Mouse (Mus musculus) embryo, embryonic 9.5 days (tissue): ENCODE data around the gene Zfp784.
"Not testable (repeated sequence)": the region's sequence is repeated elsewhere in the genome, so short reads cannot be mapped to it uniquely, and the experiment has no call there.

Source experiments
- DNase-seq: peaks from one replicate; pipeline ENCODE4 v3.0.0-alpha.2; 2017; ENCODE audit errors: extremely low spot score

The Zfp784 gene

DNA sequence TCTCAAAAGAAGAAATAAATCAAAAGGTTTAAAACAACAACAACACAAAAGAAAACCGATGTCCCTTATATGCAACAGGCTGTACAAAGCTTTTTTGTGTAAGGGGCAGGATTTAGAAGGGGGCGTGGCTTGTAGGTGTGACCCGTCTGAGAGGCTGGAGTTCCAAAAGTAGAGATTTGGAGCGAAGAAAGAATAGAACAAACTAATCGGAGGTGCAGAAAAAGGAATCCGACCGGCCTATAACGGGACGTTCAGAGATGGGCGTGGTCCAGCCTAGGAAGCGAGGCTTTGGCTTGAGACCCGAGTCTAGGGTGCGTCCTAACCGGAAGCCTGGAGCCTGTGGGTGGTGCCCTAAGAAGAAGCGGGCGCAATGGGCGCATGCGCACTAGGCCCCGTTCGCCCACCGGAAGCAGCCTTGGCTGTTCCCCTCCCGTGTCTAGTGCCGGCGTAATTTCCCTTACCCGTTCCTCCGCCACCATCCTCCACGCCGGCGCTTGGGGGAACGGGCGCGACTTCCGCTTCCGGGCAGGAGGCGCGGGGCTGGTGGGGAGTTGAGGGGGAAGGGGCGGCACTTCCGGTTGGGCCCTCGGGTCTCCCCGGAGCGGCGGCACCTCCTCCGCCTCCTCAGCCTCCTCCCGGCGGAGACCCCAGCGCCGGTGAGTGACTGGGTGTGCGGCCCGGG lies 18.1 kb downstream of the Zfp784 start, which contains the start of the genes Zfp865 and Ccdc106:
Gene Zfp865, plus strand, starts transcription at position 377 of the 682 bp plus-strand sequence.
Gene Ccdc106, plus strand, starts transcription at position 554 of the 682 bp plus-strand sequence.
- DNase-seq = peak; percentile 98

DNA sequence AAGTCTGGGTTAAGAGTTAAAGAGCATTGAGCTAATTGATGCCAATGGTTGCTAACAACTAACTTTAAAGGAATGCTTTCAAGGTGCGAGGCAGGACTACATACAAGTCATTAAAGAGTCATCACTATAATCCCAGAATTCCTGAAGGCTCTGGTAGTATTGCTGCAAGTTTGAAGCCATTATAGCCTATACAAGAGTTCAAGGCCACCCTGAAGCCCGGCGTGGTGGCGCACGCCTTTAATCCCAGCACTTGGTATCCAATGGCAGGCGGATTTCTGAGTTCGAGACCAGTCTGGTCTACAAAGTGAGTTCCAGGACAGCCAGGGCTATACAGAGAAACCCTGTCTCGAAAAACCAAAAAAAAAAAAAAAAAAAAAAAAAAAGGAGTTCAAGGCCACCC lies 18.7 kb downstream of the Zfp784 start:
- not testable (repeated sequence) for DNase-seq

GRCm38 (mm10) chr7:5017931-5018330 lies 20.3 kb downstream of the Zfp784 start:
- no peak for DNase-seq

- DNase-seq = no peak
These were observed 20.9 kb downstream of the Zfp784 start for GRCm38 (mm10) chr7:5017352-5017751.

- DNase-seq = no peak
These were observed 21.3 kb downstream of the Zfp784 start for GRCm38 (mm10) chr7:5016920-5017319.

DNA sequence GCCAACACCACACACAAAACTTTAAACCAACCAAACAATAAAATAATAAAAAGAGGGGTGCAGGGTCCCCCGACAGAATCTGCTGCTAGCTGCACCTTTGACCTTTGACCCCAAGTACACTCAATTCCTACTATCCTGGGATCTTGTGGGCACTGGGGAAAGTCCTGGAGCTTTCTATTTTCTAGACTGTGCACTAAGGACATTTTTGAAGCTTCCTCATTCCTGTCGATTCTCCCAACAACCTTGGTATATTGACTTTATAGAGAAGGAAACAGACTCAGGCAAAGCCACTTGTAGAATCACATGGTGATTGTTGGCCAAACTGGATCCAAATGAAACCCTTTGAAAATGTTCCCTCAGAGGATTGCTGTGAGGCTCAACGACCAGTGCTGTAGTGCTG lies 22.2 kb downstream of the Zfp784 start:
- no peak for DNase-seq

DNA sequence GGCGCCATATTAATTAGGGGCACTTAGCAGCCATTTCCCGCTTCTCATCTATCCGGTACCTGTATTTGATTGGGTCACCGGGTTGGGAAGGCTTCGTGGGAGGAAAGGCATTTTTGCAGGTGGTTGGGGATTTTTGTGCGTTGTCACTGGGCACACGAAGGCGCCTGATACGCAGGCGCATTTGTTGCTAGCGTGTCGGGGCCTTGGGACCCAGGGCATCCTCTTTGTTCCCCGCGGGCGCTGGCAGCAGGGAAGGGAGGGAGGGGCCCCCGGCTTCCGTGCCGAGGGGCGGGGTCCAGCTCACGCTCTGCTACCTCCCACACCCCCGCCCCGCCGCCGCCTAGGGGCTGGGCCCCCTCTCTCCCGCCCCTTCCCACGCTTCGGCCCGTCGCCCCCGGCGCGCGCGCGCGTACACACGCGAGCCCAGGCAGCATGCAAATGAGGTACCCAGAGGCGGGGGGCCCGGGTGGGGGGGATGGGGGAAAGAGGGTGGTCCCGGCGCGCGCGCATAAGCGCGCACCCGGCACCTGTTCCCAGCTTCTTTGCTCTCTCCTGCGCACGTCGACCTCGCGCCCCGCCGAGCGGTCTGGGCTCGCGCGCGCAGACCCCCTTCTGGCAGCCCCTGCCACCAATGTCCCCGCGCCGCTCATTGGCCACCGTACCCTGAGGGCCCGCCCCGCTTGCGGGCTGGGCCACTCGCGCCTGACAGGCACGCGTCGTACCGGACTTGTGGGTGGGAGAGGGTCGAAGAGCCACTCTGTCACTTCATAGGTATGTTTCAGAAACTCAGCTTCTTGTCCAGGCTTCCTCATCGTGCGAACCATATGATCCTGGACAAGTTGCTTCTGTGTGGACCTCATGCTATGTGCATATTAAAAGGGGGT lies 22.9 kb downstream of the Zfp784 start, which contains the start of gene Gm44973:
Gene Gm44973, plus strand, starts transcription at position 379 of the 884 bp plus-strand sequence.
- peak; percentile 99 for DNase-seq

DNA sequence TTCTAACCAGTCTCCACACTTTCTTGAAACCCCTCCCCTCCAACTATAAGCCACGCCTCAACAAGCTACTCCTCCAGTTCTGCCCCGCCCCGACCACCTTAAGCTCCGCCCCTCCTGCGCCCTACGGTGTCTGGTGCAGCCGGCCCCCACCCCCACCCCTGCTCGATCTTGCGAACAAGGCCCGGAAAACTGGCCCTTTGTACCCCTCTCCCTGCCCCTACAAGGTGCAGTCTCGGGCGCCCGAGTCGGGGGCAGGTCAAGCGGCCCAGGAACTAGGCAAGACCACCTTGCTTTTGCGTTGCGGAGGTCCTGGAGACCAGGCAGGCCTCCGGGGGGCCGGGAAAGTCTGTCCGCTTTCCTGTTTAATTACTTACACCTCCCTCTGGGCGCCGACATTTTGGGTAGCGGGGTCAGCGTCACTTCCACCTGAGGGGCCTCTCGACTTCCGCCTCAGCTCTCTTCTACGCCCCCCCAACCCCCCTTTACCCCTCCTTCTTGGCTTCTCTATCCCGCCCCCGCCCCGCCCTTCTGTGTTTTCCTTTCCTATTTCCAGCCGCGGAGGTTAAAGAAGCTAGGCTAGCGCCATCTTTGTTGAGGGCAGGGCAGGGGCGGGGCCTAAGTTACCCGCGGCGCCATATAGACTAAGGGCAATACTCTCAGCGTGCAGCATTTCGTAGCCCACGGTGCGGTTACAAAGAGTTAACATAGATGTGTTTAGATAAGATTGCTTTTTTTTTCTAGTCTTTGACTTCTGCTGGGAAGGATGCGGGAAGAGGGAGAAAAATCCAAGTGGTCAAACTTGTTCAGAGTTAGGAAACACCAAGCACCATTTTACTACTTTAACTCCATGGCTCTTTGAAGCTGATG lies 23.8 kb downstream of the Zfp784 start, which contains the start of the genes Zfp524 and Fiz1:
Gene Zfp524, plus strand, starts transcription at position 165 of the 867 bp plus-strand sequence.
Gene Fiz1, minus strand, starts transcription at position 447 of the 867 bp plus-strand sequence.
- peak; percentile 98 for DNase-seq

- DNase-seq = no peak
These were observed 25.3 kb downstream of the Zfp784 start for GRCm38 (mm10) chr7:5012681-5013513.

GRCm38 (mm10) chr7:5008229-5008628 lies 30.0 kb downstream of the Zfp784 start:
- DNase-seq = no peak

- not testable (repeated sequence) for DNase-seq
These were observed 35.4 kb downstream of the Zfp784 start for GRCm38 (mm10) chr7:5002876-5003275.

DNA sequence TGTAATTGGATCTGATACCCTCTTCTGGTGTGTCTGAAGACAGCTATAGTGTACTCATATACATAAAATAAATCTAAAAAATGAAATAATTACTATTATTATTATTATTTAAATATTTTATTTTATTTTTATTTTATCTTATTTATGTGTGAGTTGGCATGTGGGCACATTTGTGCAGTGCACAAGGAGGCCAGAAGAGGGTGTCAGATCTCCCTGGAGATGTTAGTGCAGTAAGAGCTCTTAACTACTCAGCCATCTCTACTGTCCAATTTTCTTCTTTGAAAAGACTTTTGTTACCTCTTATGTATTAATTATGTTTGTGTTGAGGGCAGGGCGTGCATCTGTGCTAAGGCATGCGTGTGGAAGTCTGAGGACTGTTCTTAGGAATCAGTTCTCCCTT lies 38.4 kb downstream of the Zfp784 start:
- no peak for DNase-seq

- DNase-seq = no peak
These were observed 41.3 kb downstream of the Zfp784 start for GRCm38 (mm10) chr7:4996934-4997333.

DNA sequence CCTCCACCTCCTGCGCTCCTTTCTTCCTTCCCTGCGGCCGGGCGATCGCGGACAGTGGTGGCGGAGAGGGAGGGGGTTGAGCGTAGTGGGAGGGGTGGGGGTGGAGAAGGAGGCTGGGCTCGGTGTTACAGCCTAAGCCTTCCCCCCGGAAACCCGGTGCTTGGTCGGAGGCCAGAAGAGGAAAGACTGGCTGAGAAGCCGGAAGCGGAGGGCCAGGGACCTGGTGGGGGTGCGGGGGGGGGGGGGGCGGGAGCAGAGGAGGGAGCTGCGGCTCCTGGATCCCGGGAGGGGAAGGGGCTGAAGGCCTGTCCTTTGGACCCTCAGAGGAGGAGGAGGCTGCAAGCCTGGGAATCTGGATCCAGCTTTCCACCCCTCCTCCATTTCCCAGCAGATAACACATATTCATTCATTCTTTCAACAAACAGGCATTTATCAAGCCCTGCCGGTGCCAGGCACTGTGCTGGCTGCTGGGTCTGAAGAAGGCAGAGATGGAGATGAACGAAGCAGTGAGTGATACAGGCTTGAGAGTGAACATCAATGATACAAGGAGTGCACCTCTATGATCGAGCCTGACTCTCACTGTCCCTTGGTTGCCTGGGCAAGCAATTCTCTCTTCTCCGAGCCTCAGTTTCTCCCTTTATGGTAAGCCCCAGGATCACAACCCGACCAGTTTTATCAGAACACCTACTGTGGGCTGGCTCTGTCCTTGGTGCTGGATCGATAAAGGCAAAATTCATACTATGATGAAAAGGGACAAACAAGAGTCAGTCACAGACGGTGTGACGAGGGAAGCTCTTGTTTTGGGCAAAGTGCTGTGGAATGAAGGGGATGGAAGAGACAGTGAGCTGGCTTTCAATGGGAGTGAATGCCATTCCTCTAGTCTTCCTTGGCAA lies 42.0 kb downstream of the Zfp784 start, which contains the start of gene Zfp579:
Gene Zfp579, minus strand, starts transcription at position 156 of the 893 bp plus-strand sequence.
- peak; percentile 95 for DNase-seq

DNA sequence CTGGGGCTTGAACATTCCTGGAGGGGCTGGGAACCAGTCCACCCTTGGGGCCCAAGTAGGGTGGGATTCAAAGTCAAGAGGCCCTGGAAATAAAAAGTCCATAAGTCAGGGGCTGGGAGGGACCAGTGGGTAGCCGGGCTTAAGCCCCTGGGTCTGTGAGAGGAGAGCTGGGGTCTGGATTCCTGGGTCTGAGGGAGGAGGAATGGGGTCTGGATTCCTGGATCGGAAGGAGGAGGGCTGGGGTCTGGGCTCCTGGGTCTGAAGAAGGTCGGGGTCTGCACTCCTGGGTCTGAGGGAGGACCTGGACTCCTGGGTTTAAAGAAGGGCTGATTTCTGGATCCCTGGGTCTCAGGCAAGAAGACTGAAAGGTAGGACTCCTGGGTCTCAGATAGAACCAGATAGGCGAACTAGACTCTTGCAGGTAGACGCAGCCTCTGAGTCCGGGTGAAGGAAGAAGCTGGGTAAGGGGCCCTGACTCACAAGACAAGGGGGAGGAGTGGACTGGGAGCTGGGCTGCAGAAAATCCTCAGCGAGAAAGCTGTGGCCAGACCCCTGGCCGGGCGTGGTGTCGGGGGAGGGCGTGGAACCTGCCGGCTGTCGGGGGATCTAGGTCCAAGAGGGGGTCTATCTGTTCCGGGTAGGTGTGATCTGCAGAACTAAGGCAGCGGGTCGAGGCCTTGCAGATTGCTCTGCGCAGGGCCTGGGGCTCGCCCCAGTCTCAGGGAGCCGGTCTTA lies 42.8 kb downstream of the Zfp784 start:
- DNase-seq = no peak

DNA sequence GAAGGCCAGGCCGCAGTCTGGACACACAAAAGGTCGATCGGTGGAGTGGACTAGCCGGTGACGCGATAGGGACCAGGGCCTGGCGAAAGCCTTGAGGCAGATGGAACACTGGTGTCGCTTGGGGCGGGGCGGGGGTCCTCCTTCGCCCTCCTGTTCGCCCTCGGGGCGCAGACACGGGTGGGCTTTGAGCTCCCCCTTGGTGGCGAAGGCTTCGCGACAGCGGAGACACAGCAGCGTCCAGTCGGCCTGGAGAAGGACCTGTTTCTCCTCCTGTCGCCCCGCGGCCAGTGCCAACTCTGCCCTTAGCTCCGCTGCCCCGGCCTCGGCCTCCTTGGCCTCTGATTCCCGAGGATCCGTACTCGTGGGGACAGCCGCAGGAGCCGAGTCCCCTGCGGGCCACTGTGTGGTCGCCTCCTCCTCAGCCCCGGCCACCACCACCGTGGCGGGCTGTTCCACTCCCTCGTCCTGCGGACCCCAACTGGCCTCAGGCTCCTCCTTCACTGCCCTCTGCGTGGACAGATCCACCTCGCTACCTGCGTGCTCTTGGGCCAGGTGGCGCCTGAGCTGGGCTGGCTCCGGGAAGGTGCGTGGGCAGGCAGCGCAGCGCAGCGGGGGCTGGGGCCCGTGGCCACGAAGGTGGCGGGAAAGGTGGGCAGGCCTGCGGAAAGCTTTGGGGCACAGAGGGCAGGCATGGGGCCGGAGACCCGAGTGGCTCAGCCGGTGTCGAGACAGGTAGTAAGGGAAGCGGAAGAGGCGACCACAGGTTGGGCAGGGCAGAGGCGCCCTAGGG lies 44.1 kb downstream of the Zfp784 start:
- DNase-seq = no peak

DNA sequence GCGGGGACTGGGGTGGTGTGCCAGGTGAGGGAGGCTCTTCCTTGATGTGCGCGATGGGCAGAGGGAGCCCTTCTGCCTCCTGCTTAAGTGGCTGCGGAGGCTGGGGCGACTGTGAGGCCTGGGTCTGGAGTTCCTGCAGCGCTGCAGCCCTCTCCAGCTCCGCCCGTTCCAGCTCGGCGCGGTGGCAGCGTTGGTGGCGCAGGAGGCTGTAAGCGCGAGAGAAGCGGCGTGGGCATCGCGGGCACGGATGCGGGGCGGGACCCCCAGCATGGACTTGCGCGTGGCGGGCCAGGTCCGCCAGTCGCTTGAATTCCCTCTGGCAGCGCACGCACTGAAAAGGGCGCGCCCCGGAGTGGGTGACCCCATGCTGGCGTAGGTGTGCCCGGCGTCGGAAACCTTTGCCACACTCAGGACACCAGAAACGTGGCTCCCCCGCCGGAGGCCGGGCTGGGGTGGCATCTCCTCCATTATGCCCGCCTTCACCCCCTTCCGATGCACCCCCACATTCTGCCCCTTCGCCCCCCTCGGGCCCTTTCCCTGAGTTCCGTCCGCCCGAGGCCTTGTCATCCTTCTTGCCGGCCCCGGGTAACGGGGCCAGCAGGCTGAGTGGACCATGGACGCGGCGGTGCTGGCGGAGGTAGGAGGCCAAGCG lies 44.8 kb downstream of the Zfp784 start:
- no peak for DNase-seq
